Mouse (Mus musculus) hindbrain, embryonic 15.5 days (tissue): ENCODE results near the gene Triml2. TPM values are rescaled to one million over a fixed set of nuclear protein-coding genes. Genes with fewer than 3 reads are reported as not detected.

Source experiments
- ATAC-seq: fragments of 200-750 bp; cut with Nextera tagmentation; 2 replicates; pipeline ENCODE4 v1.8.0; 2017; ENCODE audit warnings: low read depth, moderate number of reproducible peaks, moderate TSS enrichment; ENCODE audit not compliant: low FRiP score
- H3K27ac ChIP-seq: fragments of 300-500 bp; sonication (generic); replicated peaks from 2 replicates; pipeline ENCODE4 v1.5.1; 2015; ENCODE audit warnings: mild to moderate bottlenecking, inconsistent platforms
- H3K27me3 ChIP-seq: fragments of 300-500 bp; sonication (generic); 2 replicates; pipeline ENCODE4 v1.6.1; 2015; ENCODE audit warnings: control low read depth, inconsistent platforms
- H3K36me3 ChIP-seq: fragments of 300-500 bp; sonication (generic); 2 replicates; pipeline ENCODE4 v1.6.1; 2015; ENCODE audit warnings: control low read depth, inconsistent platforms
- H3K4me1 ChIP-seq: fragments of 300-500 bp; sonication (generic); replicated peaks from 2 replicates; pipeline ENCODE4 v1.6.1; 2015; ENCODE audit warnings: control low read depth, inconsistent platforms
- H3K4me2 ChIP-seq: fragments of 300-500 bp; sonication (generic); 2 replicates; pipeline ENCODE4 v1.6.1; 2015; ENCODE audit warnings: moderate library complexity, mild to moderate bottlenecking, inconsistent platforms
- H3K4me3 ChIP-seq: fragments of 300-500 bp; sonication (generic); 2 replicates; pipeline ENCODE4 v1.5.1; 2015; ENCODE audit warnings: mild to moderate bottlenecking, inconsistent platforms
- H3K9ac ChIP-seq: fragments of 300-500 bp; sonication (generic); 2 replicates; pipeline ENCODE4 v1.6.1; 2015; ENCODE audit warnings: inconsistent platforms
- H3K9me3 ChIP-seq: fragments of 300-500 bp; sonication (generic); 2 replicates; pipeline ENCODE4 v1.6.1; 2016; ENCODE audit warnings: control low read depth, inconsistent platforms
- WGBS: fragments of 180-500 bp; shearing (Covaris S2); methylation state at CpG from one replicate; pipeline ENCODE4 v1.1.7; 2015; 5-methylcytosine and 5-hydroxymethylcytosine counted together
- polyA plus RNA-seq: library from polyadenylated mRNA; unstranded; fragments of >200 nt; fragmentation: Nextera tagmentation; extraction: Ambion mirVana; gene quantifications from 2 replicates; pipeline ENCODE4 v1.2.1, GENCODE M21; 2015

Gene Triml2
- polyA plus RNA-seq, 1 experiment from 2014 or later = not detected

GRCm38 (mm10) chr8:43243326-43243725 is 63.0 kb downstream of the Triml2 start:
- WGBS = 77% methylated on average over 3 of the region's 3 CpGs
- Histone ChIP-seq H3K4me3 (no peak overlapping the region), H3K9me3 (no peaks in the 10 kb centered on the region), H3K9ac (no peak overlapping the region), H3K36me3 (no peaks in the 10 kb centered on the region), H3K27me3 (no peaks in the 10 kb centered on the region), H3K4me2 (no peak overlapping the region), H3K27ac (no peak overlapping the region), H3K4me1 (no peaks in the 10 kb centered on the region)
- ATAC-seq = no peak

Other genes starting within 250 kb of the Triml2 start
- gene Triml1, start 39.1 kb upstream of the Triml2 start, polyA plus RNA-seq = not detected in 2 replicates
- not detected in 2 replicates for gene Zfp42, start 126.4 kb downstream of the Triml2 start, polyA plus RNA-seq